Mouse (Mus musculus) retina, postnatal 7 days (tissue): ENCODE results near the gene Rhbdd1.

Experiments
- DNase-seq: peaks from one replicate; pipeline ENCODE4 v3.0.0-alpha.2; 2012; ENCODE audit warnings: low read depth, low spot score

The Rhbdd1 gene

GRCm38 (mm10) chr1:82429061-82429460, 112.8 kb downstream of the Rhbdd1 start:
- no peak for DNase-seq

- DNase-seq: peak; percentile 54
These were observed 116.8 kb downstream of the Rhbdd1 start for GRCm38 (mm10) chr1:82432919-82433648.

- DNase-seq: no peak
These were observed 117.4 kb downstream of the Rhbdd1 start for GRCm38 (mm10) chr1:82433649-82434005.

GRCm38 (mm10) chr1:82437273-82437672, 121.0 kb downstream of the Rhbdd1 start:
- no peak for DNase-seq

GRCm38 (mm10) chr1:82440123-82440522, 123.9 kb downstream of the Rhbdd1 start:
- no peak for DNase-seq

GRCm38 (mm10) chr1:82443517-82443916, 127.3 kb downstream of the Rhbdd1 start:
- DNase-seq: no peak

GRCm38 (mm10) chr1:82446049-82446448, 129.8 kb downstream of the Rhbdd1 start:
- DNase-seq: no peak

- no peak for DNase-seq
These were observed 133.6 kb downstream of the Rhbdd1 start for GRCm38 (mm10) chr1:82449851-82450250.

- no peak for DNase-seq
These were observed 135.8 kb downstream of the Rhbdd1 start for GRCm38 (mm10) chr1:82451927-82452651.

GRCm38 (mm10) chr1:82454031-82454430, 137.8 kb downstream of the Rhbdd1 start:
- no peak for DNase-seq

GRCm38 (mm10) chr1:82459350-82459749, 143.1 kb downstream of the Rhbdd1 start:
- no peak for DNase-seq

- no peak for DNase-seq
These were observed 143.7 kb downstream of the Rhbdd1 start for GRCm38 (mm10) chr1:82459926-82460325.

- no peak for DNase-seq
These were observed 144.8 kb downstream of the Rhbdd1 start for GRCm38 (mm10) chr1:82461041-82461440.

GRCm38 (mm10) chr1:82465321-82465853, 149.1 kb downstream of the Rhbdd1 start:
- DNase-seq: no peak

GRCm38 (mm10) chr1:82468872-82469271, 152.6 kb downstream of the Rhbdd1 start:
- no peak for DNase-seq

GRCm38 (mm10) chr1:82470516-82471225, 154.4 kb downstream of the Rhbdd1 start:
- DNase-seq: no peak

- no peak for DNase-seq
These were observed 157.2 kb downstream of the Rhbdd1 start for GRCm38 (mm10) chr1:82473467-82473866.

- no peak for DNase-seq
These were observed 158.3 kb downstream of the Rhbdd1 start for GRCm38 (mm10) chr1:82474461-82474961.

GRCm38 (mm10) chr1:82475254-82475653, 159.0 kb downstream of the Rhbdd1 start:
- DNase-seq: no peak

- DNase-seq: no peak
These were observed 159.6 kb downstream of the Rhbdd1 start for GRCm38 (mm10) chr1:82475821-82476220.

- DNase-seq: no peak
These were observed 160.0 kb downstream of the Rhbdd1 start for GRCm38 (mm10) chr1:82476256-82476655.

GRCm38 (mm10) chr1:82476746-82477145, 160.5 kb downstream of the Rhbdd1 start:
- no peak for DNase-seq
